Mouse (Mus musculus) lung, adult 2 months (tissue): ENCODE measurements at regions not wholly inside any gene's neighbourhood (a gene's known extent, or its start where the extent isn't known, plus 50 kb on each side); places are given as distances from the start of the nearest gene placed in this dataset.

Experiments
- CTCF ChIP-seq: fragments of 200-500 bp; IDR thresholded peaks from 2 replicates; pipeline ENCODE4 v1.5.1; 2011; ENCODE audit warnings: mild to moderate bottlenecking, low read length, control low read depth; ENCODE audit not compliant: insufficient read depth
- POLR2A ChIP-seq: fragments of 200-500 bp; IDR thresholded peaks from 2 replicates; pipeline ENCODE4 v1.6.1; 2011; ENCODE audit warnings: low read depth, mild to moderate bottlenecking, control low read depth, low read length, borderline replicate concordance; ENCODE audit errors: extremely low read depth

DNA sequence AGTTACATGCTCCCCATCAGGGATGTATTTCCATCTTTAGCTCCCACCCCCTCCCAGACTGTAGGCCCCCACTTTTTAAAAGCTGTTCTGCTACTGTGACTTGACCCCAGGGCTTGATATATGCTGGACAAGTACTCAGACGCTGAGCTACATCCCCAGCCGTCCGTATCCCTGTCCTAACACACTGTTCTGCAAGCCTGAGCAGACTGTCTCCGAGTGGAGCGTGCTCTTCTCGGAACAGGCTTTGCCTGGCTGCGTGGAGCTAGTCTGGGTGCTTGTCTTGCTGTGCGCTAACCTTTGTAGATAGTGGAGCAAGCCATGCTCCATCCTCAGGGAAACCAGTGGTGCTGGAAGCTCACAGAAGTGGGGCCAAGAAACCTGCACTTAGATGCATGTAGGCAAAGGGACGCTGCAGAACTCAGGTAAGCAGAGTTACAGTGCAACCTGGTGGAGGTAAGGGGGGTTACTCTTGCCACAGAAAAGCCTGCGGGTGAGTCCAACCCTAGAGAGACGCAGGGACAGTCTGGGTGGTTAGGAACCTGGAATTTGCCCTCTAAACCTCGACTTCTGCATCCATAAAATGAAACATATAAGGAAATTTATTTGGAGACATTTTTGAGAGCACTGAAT, 67.2 kb upstream of the Dhx40 start:
- TF ChIP-seq CTCF (peak; percentile 53; the same call in 1 of the 2 replicates), POLR2A (no peak)
